Mouse (Mus musculus) adrenal gland, adult 18-20 months (tissue): ENCODE results near the gene Gucy1b2. TPM values are rescaled to one million over a fixed set of nuclear protein-coding genes. Genes with fewer than 3 reads are reported as not detected.

Source experiments
- DNase-seq, 2 experiments: peaks; one replicate each; pipeline ENCODE4 v3.0.0; 2021 to 2022; ENCODE audit warnings: low spot score in 2 of 2
- total RNA-seq, 2 experiments: library from RNA; stranded (reverse); gene quantifications; 1 replicate in 1 of 2; 2 replicates in 1 of 2; pipeline ENCODE4 v1.2.3; 2021

Gene Gucy1b2
- total RNA-seq, 2 experiments from 2014 or later, result 0.54 to 1.6 TPM

DNA sequence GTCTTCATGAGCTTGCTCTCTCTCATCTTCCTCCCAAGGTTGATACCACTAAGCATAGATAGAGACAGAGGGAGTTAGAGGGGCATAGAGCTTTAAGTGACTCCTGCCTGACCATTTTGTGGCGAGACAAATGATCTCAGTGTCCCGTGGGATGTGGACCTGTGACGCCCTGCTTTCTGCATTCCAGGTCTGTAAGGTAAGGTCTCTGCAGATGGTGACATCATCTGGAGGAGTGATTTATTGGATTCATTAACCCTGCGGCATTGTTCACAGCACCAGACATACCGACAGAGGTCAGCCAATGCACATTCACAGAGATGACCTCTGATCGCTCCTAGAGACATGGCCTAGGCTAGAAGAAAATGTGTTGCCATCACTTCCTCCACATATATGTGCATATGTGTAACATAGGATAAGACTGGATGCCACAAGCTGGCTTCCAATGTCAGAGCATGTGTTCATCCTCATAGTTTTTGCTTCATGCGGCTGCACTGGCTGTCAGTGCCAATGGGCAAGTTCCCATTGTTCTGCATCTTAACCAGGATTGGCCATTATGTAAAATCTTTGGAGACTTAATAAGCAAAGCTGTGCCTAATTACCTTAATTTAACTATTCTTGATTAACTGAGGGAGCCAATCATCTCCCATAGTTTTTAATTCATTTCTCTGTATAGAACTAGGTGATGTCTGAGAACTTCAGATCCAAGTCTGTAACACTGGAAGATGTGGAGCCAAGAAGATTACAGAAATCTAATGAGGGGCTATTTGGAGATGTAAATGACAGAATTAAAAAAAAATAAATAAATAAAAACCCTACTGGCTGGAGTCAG, 9.5 kb downstream of the Gucy1b2 start:
- no peak for DNase-seq

DNA sequence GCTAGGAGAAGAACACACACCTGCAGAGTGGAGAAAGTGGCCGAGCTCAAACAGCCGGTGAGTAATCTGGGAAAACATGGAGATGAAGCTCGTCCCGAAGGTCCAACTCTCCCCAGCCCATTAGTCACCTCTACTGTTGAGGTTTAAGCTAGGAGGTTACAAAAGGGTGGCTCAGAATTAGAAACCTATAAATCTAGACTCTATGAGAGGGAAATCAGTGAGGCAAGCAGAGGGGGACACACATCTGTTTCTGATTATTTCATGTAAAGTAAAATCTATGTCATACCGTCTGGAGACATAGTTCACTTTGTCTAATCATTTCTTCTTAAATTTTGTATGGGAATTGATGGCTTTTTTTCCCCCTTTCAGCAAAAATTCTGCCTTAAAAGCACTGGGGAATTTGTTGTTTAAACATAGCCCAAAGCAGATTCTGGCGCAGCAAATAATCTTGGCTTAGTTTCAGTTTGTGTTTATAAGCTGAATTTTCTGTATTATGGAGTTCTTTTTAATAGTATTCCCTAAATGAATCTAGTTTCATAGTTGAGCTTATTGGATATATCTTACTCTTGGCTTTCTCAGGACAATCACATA, 12.2 kb downstream of the Gucy1b2 start:
- DNase-seq, result no peak

DNA sequence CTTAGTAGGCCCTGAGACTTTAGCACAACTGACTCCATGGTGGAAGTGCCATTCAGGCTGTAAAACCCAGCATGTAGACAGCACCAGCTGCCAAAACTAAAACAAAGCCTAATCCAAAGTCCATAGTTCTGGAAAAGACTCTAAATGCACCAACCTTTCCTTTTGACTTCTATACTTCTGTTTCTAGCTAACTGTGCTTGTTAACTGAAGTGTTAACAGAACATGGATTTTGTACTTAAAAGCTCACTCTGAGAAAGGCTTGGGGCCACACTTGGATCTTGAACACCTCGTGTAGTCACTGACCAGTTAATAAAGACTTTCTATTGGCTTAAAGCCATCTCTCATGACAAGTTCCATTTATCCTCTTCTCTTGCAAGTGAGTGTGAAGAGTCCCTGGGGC, 13.1 kb downstream of the Gucy1b2 start:
- no peak for DNase-seq

DNA sequence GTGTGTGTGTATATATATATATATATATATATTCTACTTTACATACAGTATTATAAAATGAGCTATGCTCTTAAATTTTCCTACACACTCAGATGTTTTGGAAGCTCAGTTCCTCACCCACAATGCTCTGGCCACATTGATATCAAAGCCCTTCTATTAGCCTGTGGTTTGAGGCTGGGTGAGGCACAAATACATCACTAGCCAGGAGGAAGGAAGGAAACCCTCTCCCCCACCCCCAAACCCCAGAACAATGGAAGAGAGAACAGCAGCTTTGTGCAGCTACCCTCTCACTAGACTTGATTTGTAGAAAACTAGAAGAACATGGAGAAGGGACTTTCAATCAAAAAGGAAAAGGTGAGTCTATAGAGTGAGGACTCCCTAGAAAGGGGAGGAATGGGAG, 16.1 kb downstream of the Gucy1b2 start:
- DNase-seq, result no peak

DNA sequence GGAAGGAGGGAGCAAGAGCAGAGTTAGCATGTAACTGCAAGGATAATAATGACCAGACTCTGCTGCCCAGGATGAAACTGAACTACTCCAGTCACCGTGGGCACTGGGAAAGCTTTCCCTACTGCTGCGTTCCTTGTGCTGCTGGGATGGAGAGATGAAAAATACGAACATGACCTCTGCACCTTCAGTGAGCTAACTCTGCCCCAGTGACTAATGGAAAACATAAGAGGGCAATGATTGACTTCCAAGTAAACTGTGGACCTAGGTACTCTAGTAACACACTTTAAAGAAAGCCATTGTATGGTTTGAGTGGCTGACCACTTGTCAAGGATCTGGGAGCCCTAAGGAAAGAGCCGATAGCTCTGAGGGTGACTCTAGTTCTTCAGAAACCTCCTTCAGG, 17.9 kb downstream of the Gucy1b2 start:
- DNase-seq, result no peak

DNA sequence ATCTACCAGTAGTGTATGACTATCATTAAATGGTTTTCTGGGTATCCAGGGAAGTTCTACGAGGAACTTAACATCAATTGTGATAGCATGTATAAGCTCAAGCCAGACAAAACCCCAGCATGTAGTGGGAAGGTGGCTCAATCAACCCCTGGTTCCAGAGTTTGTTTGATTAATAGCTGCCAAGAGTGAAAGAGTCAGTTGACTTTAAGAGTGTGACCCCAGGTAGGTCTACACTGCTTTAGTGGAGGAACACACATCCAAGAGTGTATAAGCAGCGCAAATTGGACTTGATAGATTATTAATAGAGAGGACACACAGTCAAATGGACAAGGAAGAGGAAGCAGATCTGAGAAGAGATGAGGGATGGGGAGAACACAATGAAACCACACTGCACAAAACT, 18.3 kb downstream of the Gucy1b2 start:
- no peak for DNase-seq

DNA sequence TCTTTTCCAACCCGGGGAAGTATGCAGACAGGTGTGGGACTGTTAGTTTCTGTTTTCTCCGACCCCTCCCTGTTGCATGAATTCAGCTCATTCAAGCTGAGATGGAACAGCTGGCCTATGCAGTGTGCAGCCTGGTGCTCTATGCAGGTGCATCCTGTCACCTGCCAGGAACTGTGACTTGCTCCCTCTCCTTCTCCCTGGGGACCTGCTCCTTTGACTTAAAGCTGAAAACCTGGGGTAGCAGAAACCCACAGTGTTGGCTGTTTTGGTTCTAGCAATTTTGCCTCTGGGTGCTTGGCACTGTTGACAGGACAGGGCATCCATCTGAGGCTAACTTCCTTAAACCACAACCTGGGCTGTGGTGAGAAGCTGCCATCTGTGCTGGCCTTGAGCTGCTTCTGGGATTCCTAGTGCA, 30.8 kb downstream of the Gucy1b2 start:
- DNase-seq, result no peak

DNA sequence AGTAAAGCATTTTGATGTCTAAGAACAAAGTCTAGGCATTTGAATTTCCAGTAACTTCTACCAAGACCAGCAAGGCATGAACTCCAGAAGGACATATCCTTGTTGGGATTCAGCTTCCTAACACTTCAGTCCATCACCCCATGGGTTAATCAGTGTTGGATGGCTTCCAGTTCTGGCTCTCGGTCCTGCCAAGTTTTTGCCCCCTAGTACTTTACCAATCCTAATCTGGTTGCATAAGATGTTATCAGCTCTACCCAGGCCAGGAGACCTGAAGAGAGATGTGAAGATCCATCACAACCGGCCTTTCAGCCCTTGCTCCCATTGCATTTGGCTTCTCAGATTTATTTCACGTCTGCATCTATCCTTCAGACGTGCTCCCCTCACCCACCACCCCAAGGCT, 33.8 kb downstream of the Gucy1b2 start:
- no peak for DNase-seq

DNA sequence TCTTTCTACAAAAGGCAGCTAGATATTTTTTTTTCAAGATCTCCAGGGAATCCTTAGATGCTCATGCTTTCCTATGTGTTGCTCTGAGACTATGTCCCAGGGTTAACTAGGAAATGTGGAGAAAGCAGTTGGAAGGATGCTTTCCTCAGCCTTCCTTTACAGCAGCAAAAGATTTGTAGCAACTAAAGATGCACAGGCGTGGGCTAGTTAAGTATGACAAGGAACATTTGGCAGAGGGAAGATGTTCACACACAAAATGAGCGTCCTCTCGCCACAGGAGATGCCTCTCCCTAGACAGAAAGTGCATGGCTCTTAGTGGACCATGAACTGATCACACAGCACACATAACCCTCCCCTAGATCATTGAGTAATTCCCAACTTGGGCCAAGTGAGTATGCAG, 38.6 kb downstream of the Gucy1b2 start:
- DNase-seq, result no peak

DNA sequence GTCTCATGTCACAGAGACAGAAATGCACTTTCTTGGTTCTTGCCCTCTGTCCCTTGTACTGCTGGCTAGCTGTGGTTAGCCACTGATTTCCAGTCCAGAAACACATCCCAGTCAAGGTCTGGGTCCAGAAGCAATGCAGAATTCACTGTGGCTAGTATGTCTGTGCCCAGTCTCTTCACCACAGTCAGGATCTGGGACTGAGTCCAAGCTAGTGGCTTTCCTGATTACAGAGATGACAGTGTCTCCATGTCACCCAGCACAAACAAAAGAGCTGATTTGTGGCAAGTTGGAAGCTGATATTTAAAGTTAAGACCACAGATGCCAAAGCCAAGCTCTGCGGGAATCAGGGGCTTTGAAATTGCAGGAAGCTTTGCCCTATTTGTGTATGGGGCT, 39.4 kb downstream of the Gucy1b2 start:
- no peak for DNase-seq

DNA sequence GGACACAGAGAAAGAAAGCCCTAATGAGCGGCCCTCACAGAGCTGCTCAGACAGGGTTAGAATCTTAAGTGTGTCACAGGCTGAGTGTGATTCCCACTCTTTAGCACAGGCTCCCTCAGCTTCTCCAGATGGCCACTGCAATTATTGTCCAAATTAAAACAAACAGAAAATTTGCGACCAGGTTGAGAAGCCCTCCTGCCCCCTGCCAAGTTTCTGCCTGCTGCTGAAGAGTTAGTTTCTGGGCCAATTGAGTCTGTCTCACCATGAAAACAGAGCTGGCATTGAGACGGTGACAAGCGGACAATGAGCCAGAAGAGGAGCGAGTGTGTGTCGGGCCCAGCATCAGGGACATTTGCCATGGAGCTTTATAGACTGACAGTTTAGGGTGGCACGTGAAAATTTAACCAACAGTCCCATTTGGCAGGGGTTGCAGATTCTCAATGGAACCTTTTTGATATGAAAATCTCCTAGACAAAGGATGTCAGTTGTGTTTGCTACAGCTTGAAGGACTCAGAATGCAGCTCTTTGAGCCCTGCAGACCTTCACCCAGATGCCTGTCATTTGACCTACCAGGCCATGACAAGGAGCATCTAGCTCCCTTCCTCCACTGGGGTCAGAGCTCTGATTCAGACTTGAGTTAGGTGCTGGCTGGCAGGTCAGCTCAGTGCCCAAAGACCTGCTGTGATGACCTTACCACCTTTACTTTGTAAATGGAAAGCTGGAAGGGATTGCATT, 39.9 kb downstream of the Gucy1b2 start:
- no peak for DNase-seq

DNA sequence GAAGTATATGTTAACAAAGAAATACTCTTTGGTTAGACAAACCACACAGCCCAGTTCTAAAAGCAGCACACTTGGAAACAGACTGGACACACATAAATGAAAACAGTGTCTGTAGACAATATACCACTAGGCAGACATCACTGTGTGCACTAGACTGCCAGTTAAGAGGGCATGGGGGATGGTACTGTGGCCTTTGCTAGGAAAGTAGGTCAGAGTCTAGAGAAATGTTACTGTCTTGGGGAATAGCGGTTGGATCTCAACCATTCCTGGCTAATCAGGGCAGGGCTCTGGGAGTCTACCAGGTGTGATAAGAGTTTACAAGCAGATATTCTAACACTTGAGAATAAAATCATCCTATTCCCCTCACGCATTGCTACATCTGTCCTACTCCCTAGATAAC, 60.7 kb downstream of the Gucy1b2 start:
- no peak for DNase-seq

DNA sequence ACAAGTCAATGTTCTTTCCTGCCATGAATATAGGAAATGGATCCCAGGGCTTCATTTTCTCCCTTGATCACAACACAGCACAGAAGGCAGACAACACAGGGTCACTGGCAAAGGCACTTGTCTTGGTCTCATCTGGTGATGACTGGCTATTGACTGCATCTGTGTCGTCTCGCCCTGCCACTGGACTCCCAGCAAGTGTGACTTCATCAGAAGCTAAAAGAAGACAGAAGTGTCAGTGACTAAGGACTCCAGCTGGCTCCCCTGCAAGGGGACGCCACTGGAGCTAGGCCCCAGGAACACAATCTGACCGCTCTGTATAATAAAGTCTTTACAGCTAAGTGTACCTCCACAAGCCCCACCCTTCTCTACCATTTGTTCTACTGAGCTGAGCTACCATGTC, 63.3 kb downstream of the Gucy1b2 start:
- DNase-seq, result no peak

DNA sequence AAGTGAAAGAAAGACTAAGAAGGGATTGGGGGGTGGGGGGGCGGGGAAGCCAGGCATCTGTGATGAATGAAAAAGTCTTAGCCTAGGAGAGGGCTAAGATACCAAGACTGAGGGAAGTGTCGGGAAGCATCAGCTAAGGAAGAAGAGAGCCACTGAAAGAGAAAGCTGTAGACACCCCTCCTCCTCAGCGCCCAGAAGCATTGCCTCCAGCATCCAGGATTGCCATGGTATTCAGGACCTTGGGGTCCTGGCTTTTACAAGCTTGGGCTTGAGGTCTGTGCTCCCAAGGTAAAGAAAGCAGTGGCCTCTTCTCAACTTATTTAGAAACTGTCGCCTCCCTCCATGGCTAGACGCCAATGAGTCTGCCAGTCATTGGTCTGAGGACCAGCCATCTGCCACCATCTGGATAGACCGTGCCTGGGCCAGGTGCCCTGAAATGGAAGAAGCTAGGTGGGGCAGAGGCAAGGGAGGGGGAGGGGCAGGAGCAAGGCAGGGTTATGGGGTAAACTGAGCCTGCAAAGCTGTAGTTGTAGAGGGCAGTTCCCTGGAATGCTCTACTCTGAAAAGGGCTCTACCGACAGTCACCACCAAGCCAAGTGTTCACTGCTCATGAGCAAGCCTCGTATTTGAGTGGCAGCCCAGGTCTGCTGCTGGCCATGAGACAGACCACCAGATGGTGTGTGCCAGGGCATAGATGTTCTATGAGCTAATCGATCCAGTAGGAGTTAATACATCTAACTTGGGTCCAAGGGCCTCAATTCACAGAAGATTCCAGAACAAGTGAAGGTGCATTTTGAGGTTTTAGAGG, 66.2 kb downstream of the Gucy1b2 start:
- no peak for DNase-seq

DNA sequence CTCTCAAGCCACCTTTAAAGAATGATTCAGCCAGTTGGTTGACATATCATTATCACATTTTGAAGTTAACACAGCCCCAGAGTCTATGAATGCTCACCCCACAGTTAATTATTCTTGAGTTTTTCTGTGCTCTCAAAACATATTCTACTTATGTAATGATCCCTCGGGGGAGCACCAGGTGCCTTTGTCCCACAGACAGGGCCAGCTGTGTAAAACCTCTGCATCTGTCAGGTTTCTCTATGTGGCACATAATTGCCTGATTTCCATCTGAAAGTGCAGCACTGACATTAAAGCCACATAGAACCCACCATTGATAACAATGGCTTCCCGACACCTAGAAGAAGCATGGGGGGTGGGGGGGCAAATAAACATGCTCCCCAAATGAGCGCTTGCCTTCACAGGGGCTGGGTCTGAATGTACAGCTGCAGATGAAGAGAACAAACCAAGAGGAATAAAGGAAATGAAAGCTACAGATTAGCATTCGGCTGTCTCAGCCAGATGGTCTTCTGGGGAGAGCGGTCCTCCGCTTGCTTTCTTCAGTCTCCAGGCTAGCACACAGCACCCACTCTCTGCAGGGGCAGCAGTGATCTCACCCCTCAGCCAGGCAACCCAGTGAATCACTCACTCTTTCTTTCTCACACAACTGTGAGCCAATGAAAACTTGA, 66.9 kb downstream of the Gucy1b2 start:
- no peak for DNase-seq

DNA sequence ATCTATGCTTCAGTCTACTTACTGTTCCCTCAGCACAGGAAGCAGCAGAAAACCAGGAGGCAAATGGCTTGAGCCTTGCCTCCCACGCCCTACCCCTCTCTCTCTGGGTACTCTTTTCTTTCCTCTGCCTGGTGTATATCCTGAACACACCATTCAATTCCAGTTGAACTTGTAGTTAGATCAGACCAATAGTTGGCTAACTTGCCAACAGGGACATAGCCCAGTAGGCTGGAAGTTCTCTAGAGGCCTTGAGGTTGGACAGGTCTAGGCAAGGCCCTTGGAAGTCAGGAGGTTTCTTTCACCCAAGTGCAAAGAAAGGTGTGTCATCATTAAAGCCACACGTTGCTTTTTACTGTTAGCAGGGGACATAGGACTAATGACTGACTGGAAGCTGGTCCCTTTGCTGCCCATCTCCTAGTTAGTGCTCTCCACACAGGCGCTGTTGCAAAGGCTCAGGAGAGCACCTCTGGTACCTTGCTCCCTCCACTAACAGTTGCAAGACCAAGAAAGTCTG, 72.2 kb downstream of the Gucy1b2 start:
- no peak for DNase-seq

DNA sequence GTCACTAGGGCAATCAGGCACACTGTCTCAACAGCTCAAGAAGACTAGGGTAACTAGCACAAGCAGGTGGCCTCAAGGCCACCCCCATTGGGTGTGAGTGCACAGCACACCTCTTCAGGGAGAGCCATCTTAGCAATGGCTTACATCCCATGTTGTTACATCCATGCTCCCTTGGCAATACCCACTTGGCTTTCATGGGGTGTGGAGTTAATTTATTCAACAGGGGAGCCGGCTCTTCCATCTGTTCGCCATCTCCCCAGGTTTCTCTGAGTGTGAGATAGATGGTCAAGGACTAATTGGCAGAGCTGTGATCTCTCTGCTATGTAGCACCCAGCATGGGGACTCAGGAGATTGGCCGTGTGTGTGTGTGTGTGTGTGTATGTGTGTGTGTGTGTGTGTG, 73.0 kb downstream of the Gucy1b2 start:
- DNase-seq, result no peak

DNA sequence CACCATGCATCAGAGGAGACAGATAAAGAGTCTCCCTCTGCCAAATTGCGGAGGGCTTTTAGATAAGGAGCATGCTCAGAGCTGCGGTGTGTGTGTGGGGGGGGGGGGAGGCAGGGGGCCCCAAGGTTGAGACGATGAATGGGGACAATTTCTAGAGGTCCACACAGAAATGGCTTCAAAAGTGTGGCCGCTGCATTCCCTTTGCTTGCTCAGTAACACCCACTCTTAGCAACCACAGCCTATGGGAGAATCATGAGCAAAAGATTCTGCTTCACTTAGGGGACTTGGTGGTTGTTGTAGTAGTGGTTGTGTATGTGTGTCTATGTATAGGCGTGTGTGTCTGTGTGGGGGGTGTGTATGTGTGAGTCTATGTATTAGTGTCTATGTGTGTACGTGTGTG, 75.5 kb downstream of the Gucy1b2 start:
- DNase-seq, result no peak

DNA sequence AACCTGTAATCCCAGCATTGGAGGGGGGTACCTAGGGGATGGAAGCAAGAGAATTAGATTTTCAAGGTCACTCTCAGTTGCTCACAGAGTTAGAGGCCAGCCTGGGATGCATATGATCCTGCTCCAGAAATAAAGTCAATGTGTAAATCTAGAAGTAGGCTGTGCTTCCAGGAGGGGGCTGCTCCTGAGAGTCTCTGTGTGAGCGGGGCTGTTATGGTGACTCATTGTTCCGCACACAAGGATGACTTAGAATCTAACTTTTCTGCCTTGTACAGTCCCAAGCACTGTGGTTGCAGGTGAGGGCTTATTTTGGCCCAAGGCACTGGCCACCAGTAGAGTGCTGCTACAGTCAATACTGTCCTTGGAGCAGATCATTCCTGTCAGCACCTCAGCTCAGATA, 76.7 kb downstream of the Gucy1b2 start:
- no peak for DNase-seq

DNA sequence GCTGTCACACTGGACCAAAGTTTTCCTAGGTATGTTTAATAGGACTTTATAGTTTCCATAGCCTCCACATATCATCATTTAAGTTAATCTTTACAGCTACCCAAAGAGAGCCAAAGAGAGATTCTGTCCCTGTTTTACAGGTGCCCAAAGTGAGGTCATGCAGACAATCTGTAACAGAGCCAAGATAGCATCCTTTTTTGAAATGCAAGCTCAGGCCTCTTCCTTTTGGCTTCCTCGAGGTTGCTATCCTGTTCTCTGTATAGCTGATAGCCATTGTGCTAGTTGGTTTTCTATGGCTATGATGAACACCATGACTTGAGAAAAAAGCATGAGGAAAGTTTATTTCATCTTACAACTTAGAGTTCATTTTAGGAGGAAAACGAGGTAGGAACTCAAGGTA, 80.0 kb downstream of the Gucy1b2 start:
- DNase-seq, result no peak

DNA sequence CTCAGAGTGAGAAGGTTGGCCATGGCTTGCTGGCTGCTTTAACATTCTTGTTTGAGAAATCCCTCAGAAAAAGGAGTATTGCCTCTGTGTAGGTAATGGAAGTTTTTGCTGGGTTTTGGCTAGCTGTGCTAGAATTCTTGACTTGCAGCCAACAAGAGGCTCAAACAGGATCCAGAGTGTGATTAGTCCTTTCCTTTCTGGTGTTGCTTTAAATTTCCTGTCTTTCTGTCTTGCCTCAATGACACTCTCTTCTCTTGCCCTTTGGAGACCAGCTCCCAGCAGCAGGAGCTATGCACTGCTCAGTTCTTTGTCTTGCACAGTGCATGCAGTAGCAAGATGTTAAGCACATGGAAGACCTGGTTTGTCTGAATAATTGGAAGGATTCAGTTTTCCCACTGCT, 80.4 kb downstream of the Gucy1b2 start:
- no peak for DNase-seq
